Mouse (Mus musculus) gastrocnemius, postnatal 25 days (tissue): ENCODE data around the gene Zfp207. TPM values are rescaled to one million over a fixed set of nuclear protein-coding genes. Genes with fewer than 3 reads are reported as not detected.
"Not testable (repeated sequence)": the region's sequence is repeated elsewhere in the genome, so short reads cannot be mapped to it uniquely, and the experiment has no call there.

Source experiments
- DNase-seq: peaks from one replicate; pipeline ENCODE4 v3.0.0; 2022
- total RNA-seq, 2 experiments: library from RNA; stranded (reverse); gene quantifications; 1 replicate in 1 of 2; 2 replicates in 1 of 2; pipeline ENCODE4 v1.2.3; 2021

Zfp207 gene
- total RNA-seq, 2 experiments from 2014 or later, result 48.3 to 54.5 TPM

- no peak for DNase-seq
Measured at GRCm38 (mm10) chr11:80410377-80410776, 27.3 kb downstream of the Zfp207 start.

- no peak for DNase-seq
Measured at GRCm38 (mm10) chr11:80417085-80417484, 34.0 kb downstream of the Zfp207 start.

GRCm38 (mm10) chr11:80419743-80420142, 36.7 kb downstream of the Zfp207 start:
- DNase-seq, result no peak

GRCm38 (mm10) chr11:80420202-80420984, 37.3 kb downstream of the Zfp207 start:
- DNase-seq, result no peak

- no peak for DNase-seq
Measured at GRCm38 (mm10) chr11:80421421-80422047, 38.5 kb downstream of the Zfp207 start.

- DNase-seq, result no peak
Measured at GRCm38 (mm10) chr11:80424691-80425090, 41.6 kb downstream of the Zfp207 start.

GRCm38 (mm10) chr11:80425247-80425778, 42.2 kb downstream of the Zfp207 start:
- no peak for DNase-seq

GRCm38 (mm10) chr11:80426029-80426813, 43.1 kb downstream of the Zfp207 start:
- DNase-seq, result not testable (repeated sequence)

GRCm38 (mm10) chr11:80428381-80429008, 45.4 kb downstream of the Zfp207 start, which contains the start of gene Psmd11:
Gene Psmd11 (plus strand): TSS chr11:80428615.
- peak; percentile 95 for DNase-seq

- DNase-seq, result no peak
Measured at GRCm38 (mm10) chr11:80429009-80429475, 46.0 kb downstream of the Zfp207 start.

GRCm38 (mm10) chr11:80429500-80430166, 46.6 kb downstream of the Zfp207 start:
- DNase-seq, result no peak

GRCm38 (mm10) chr11:80430366-80430910, 47.4 kb downstream of the Zfp207 start:
- no peak for DNase-seq

GRCm38 (mm10) chr11:80446916-80447315, 63.8 kb downstream of the Zfp207 start:
- no peak for DNase-seq

- no peak for DNase-seq
Measured at GRCm38 (mm10) chr11:80449859-80450258, 66.8 kb downstream of the Zfp207 start.

- no peak for DNase-seq
Measured at GRCm38 (mm10) chr11:80452242-80452641, 69.2 kb downstream of the Zfp207 start.

- DNase-seq, result no peak
Measured at GRCm38 (mm10) chr11:80453198-80453597, 70.1 kb downstream of the Zfp207 start.

Other genes with a start within 250 kb of the Zfp207 start
- gene Tefm, start 241.1 kb upstream of the Zfp207 start, total RNA-seq, result 10 to 100 TPM; 16.3 to 21.5 TPM
- 1 to 10 TPM; 5.0 to 6.0 TPM for gene Adap2, start 229.2 kb upstream of the Zfp207 start, total RNA-seq
- gene Rnf135, start 199.4 kb upstream of the Zfp207 start, total RNA-seq, result 1 to 10 TPM; 1.7 to 3.5 TPM
- gene Rhot1, start 174.3 kb upstream of the Zfp207 start, total RNA-seq, result 10 to 100 TPM; 37.8 to 40.5 TPM
- 1 to 10 TPM; 6.9 to 7.1 TPM for gene Rhbdl3, start 82.4 kb upstream of the Zfp207 start, total RNA-seq
- gene 5730455P16Rik, start 5.2 kb upstream of the Zfp207 start, total RNA-seq, result 10 to 100 TPM; 28.9 to 30.8 TPM
- gene Psmd11, start 45.3 kb downstream of the Zfp207 start, total RNA-seq, result 100 to 1,000 TPM; 114 to 151 TPM
- gene Cdk5r1, start 93.7 kb downstream of the Zfp207 start, total RNA-seq, result under 1 TPM; 0.36 to 0.75 TPM